Mouse (Mus musculus) G1E (cell line): ENCODE measurements around the gene Cysrt1.

Experiments
- CTCF ChIP-seq: IDR thresholded peaks from 2 replicates; pipeline ENCODE4 v1.5.1; 2012; ENCODE audit warnings: low read depth, low read length, inconsistent platforms, mixed read lengths
- GATA1 ChIP-seq: IDR thresholded peaks from 2 replicates; pipeline ENCODE4 v1.6.1; 2012; ENCODE audit warnings: borderline replicate concordance, low read length, inconsistent platforms, mixed read lengths
- GATA2 ChIP-seq: IDR thresholded peaks from 2 replicates; pipeline ENCODE4 v1.6.1; 2012; ENCODE audit warnings: low read depth, low read length, inconsistent platforms, borderline replicate concordance
- POLR2AphosphoS5 ChIP-seq: IDR thresholded peaks from 2 replicates; pipeline ENCODE4 v1.6.1; 2012; ENCODE audit warnings: low read depth, low read length, inconsistent platforms; ENCODE audit not compliant: insufficient replicate concordance
- TAL1 ChIP-seq: conservative IDR thresholded peaks from 2 replicates; pipeline ENCODE4 v1.6.1; 2012; ENCODE audit warnings: low read depth, low read length, inconsistent platforms, mixed read lengths

GRCm38 (mm10) chr2:25239766-25240165 is 2.5 kb downstream of the Cysrt1 start:
- TF ChIP-seq GATA1 (no peak), CTCF (no peak), POLR2AphosphoS5 (no peak), TAL1 (no peak), GATA2 (no peak)
